Mouse (Mus musculus): ENCODE data around the gene Lrp11.

- TF ChIP-seq CTCF (IDR thresholded peaks at IDR 0.05; ENCODE audit: low read depth) = no peak
- TF ChIP-seq EP300 (IDR thresholded peaks at IDR 0.05; ENCODE audit: low read depth) = no peak
Observed at GRCm38 (mm10) chr10:7640366-7640765, 50.8 kb downstream of the Lrp11 start.

All from heart, postnatal 0 days (tissue).